Mouse (Mus musculus) cortical plate, adult 2 months (tissue): ENCODE data around the gene Olfr67. TPM values are rescaled to one million over a fixed set of nuclear protein-coding genes. Genes with fewer than 3 reads are reported as not detected.
"Not testable (repeated sequence)": the region's sequence is repeated elsewhere in the genome, so short reads cannot be mapped to it uniquely, and the experiment has no call there.

Experiments used
- H3K27ac ChIP-seq: fragments of 200-500 bp; 2 replicates; pipeline ENCODE4 v1.5.1; 2012; ENCODE audit warnings: low read length, control low read depth, inconsistent platforms; ENCODE audit not compliant: insufficient read depth
- H3K4me1 ChIP-seq: fragments of 200-500 bp; 2 replicates; pipeline ENCODE4 v1.6.1; 2011; ENCODE audit warnings: low read length; ENCODE audit not compliant: control insufficient read depth, insufficient read depth
- H3K4me3 ChIP-seq: fragments of 200-500 bp; 2 replicates; pipeline ENCODE4 v1.5.1; 2011; ENCODE audit warnings: mild to moderate bottlenecking, low read length, control low read depth; ENCODE audit not compliant: insufficient read depth
- CTCF ChIP-seq: fragments of 200-500 bp; IDR thresholded peaks from 2 replicates; pipeline ENCODE4 v1.5.1; 2011; ENCODE audit warnings: mild to moderate bottlenecking, control low read depth, low read length; ENCODE audit not compliant: insufficient read depth; ENCODE audit errors: extremely low read depth
- POLR2A ChIP-seq: fragments of 200-500 bp; IDR thresholded peaks from 2 replicates; pipeline ENCODE4 v1.6.1; 2011; ENCODE audit warnings: mild to moderate bottlenecking, low read length, control low read depth; ENCODE audit not compliant: insufficient read depth; ENCODE audit errors: extremely low read depth
- polyA plus RNA-seq: library from polyadenylated mRNA; depleted of rRNA; stranded (reverse); fragments of >200 nt; gene quantifications from 2 replicates; pipeline ENCODE4 v1.2.3, GENCODE M21; 2012

The Olfr67 gene
- polyA plus RNA-seq, 1 experiment, result not detected

- Histone ChIP-seq H3K4me1 (no peaks in the 10 kb centered on the region), H3K4me3 (no peak overlapping the region), H3K27ac (no peak overlapping the region)
- TF ChIP-seq CTCF (no peak), POLR2A (no peak)
Measured at GRCm38 (mm10) chr7:103812174-103812573, 20.6 kb upstream of the Olfr67 start.

- no peaks in the 10 kb centered on the region for H3K4me1 ChIP-seq
- H3K4me3 ChIP-seq, result no peak overlapping the region
- TF ChIP-seq CTCF (no peak), POLR2A (no peak)
- no peak overlapping the region for H3K27ac ChIP-seq
Measured at GRCm38 (mm10) chr7:103811223-103811845, 19.7 kb upstream of the Olfr67 start.

- TF ChIP-seq POLR2A, result no peak
- TF ChIP-seq CTCF, result no peak
- Histone ChIP-seq H3K4me3 (no peak overlapping the region), H3K4me1 (no peaks in the 10 kb centered on the region), H3K27ac (no peak overlapping the region)
Measured at GRCm38 (mm10) chr7:103810746-103811145, 19.1 kb upstream of the Olfr67 start.

GRCm38 (mm10) chr7:103810296-103810695 lies 18.7 kb upstream of the Olfr67 start:
- Histone ChIP-seq H3K4me3 (no peak overlapping the region), H3K27ac (no peak overlapping the region), H3K4me1 (no peaks in the 10 kb centered on the region)
- TF ChIP-seq CTCF, result no peak
- no peak for TF ChIP-seq POLR2A

GRCm38 (mm10) chr7:103809801-103810155 lies 18.2 kb upstream of the Olfr67 start:
- H3K27ac ChIP-seq, result no peak overlapping the region
- TF ChIP-seq CTCF, result no peak
- TF ChIP-seq POLR2A, result no peak
- no peak overlapping the region for H3K4me3 ChIP-seq
- no peaks in the 10 kb centered on the region for H3K4me1 ChIP-seq

GRCm38 (mm10) chr7:103808971-103809800 lies 17.6 kb upstream of the Olfr67 start:
- no peak for TF ChIP-seq CTCF
- Histone ChIP-seq H3K4me1 (no peaks in the 10 kb centered on the region), H3K27ac (no peak overlapping the region), H3K4me3 (no peak overlapping the region)

- not testable (repeated sequence) for H3K4me3 ChIP-seq, H3K4me1 ChIP-seq, H3K27ac ChIP-seq
Measured at GRCm38 (mm10) chr7:103808120-103808519, 16.5 kb upstream of the Olfr67 start.

GRCm38 (mm10) chr7:103806856-103807255 lies 15.2 kb upstream of the Olfr67 start:
- peak; percentile 35; the same call in 1 of the 2 replicates for TF ChIP-seq CTCF
- TF ChIP-seq POLR2A, result no peak
- Histone ChIP-seq H3K27ac (no peak overlapping the region), H3K4me3 (no peak overlapping the region), H3K4me1 (no peaks in the 10 kb centered on the region)

- no peak overlapping the region for H3K27ac ChIP-seq
- no peak for TF ChIP-seq CTCF
- no peak for TF ChIP-seq POLR2A
- H3K4me1 ChIP-seq, result no peaks in the 10 kb centered on the region
- H3K4me3 ChIP-seq, result no peak overlapping the region
Measured at GRCm38 (mm10) chr7:103792669-103793388, 1.2 kb upstream of the Olfr67 start.

GRCm38 (mm10) chr7:103779598-103779997 lies 12.0 kb downstream of the Olfr67 start, which contains the start of gene Olfr68:
Gene Olfr68 (minus strand): TSS chr7:103779698.
- no peak for TF ChIP-seq CTCF
- TF ChIP-seq POLR2A, result no peak
- Histone ChIP-seq H3K4me1 (no peaks in the 10 kb centered on the region), H3K27ac (no peak within 1 kb of the TSS), H3K4me3 (no peak within 1 kb of the TSS)

GRCm38 (mm10) chr7:103777652-103778051 lies 14.0 kb downstream of the Olfr67 start:
- not testable (repeated sequence) for H3K4me3 ChIP-seq, H3K27ac ChIP-seq, H3K4me1 ChIP-seq
